Mouse (Mus musculus) gastrocnemius, postnatal 36 days (tissue): ENCODE measurements at regions not wholly inside any gene's neighbourhood (a gene's known extent, or its start where the extent isn't known, plus 50 kb on each side); places are given as distances from the start of the nearest gene placed in this dataset.

ENCODE experiments used
- DNase-seq, 2 experiments: peaks; one replicate each; pipeline ENCODE4 v3.0.0; 2022
- intact Hi-C: fragments of 180-260 bp; cut with DNase I; formaldehyde crosslinking; loops from one replicate; pipeline ENCODE4 v1.15.1; 2025

GRCm38 (mm10) chr5:91828481-91828880 is 134.4 kb downstream of the Rchy1 start:
- no peak for DNase-seq
- intact Hi-C loops: no loop called here

- intact Hi-C loops: no loop called here
- DNase-seq: no peak
Observed at GRCm38 (mm10) chr5:91826636-91827035, 136.2 kb downstream of the Rchy1 start.

GRCm38 (mm10) chr5:91822844-91823576 is 139.9 kb downstream of the Rchy1 start:
- DNase-seq: no peak
- intact Hi-C loops: no loop called here

- intact Hi-C loops: no loop called here
Observed at GRCm38 (mm10) chr5:91818800-91819199, 144.1 kb downstream of the Rchy1 start.

GRCm38 (mm10) chr5:91818195-91818594 is 144.7 kb downstream of the Rchy1 start:
- no peak for DNase-seq
- intact Hi-C loops: no loop called here

More at GRCm38 (mm10) chr5:91818800-91819199, 144.1 kb downstream of the Rchy1 start:
- no peak for DNase-seq

- DNase-seq: no peak
- intact Hi-C loops: no loop called here
Observed at GRCm38 (mm10) chr5:91816376-91816950, 146.4 kb downstream of the Rchy1 start.

GRCm38 (mm10) chr5:91814956-91815355 is 147.9 kb downstream of the Rchy1 start:
- intact Hi-C loops: no loop called here
- no peak for DNase-seq

- no peak for DNase-seq
- intact Hi-C loops: no loop called here
Observed at GRCm38 (mm10) chr5:91814417-91814762, 148.5 kb downstream of the Rchy1 start.

GRCm38 (mm10) chr5:91813547-91814416 is 149.1 kb downstream of the Rchy1 start:
- no peak for DNase-seq
- intact Hi-C loops: no loop called here

- intact Hi-C loops: no loop called here
- DNase-seq: no peak
Observed at GRCm38 (mm10) chr5:91807070-91808065, 155.5 kb downstream of the Rchy1 start.

GRCm38 (mm10) chr5:91801297-91801980 is 161.4 kb downstream of the Rchy1 start:
- intact Hi-C loops: no loop called here
- no peak for DNase-seq

- DNase-seq: no peak
- intact Hi-C loops: no loop called here
Observed at GRCm38 (mm10) chr5:91797362-91797761, 165.5 kb downstream of the Rchy1 start.

GRCm38 (mm10) chr5:91792732-91793131 is 170.1 kb downstream of the Rchy1 start:
- intact Hi-C loops: no loop called here
- DNase-seq: no peak

GRCm38 (mm10) chr5:91790412-91790811 is 172.5 kb downstream of the Rchy1 start:
- intact Hi-C loops: no loop called here
- DNase-seq: no peak

- intact Hi-C loops: no loop called here
- DNase-seq: no peak
Observed at GRCm38 (mm10) chr5:91783966-91784365, 178.9 kb downstream of the Rchy1 start.

GRCm38 (mm10) chr5:91776971-91777370 is 185.9 kb downstream of the Rchy1 start:
- intact Hi-C loops: no loop called here
- DNase-seq: no peak

GRCm38 (mm10) chr5:91774065-91774464 is 188.8 kb downstream of the Rchy1 start:
- intact Hi-C loops: no loop called here
- no peak for DNase-seq

GRCm38 (mm10) chr5:91767886-91768285 is 195.0 kb downstream of the Rchy1 start:
- intact Hi-C loops: no loop called here
- DNase-seq: no peak

GRCm38 (mm10) chr5:91767060-91767459 is 195.8 kb downstream of the Rchy1 start:
- intact Hi-C loops: no loop called here
- no peak for DNase-seq

- intact Hi-C loops: no loop called here
- no peak for DNase-seq
Observed at GRCm38 (mm10) chr5:91764621-91765020, 198.2 kb downstream of the Rchy1 start.
